Mouse (Mus musculus) cerebellum, adult 2 months (tissue): ENCODE data around the gene Nop16.

ENCODE experiments used
- CTCF ChIP-seq: fragments of 200-500 bp; IDR thresholded peaks from 2 replicates; pipeline ENCODE4 v1.5.1; 2011; ENCODE audit warnings: low read depth, mild to moderate bottlenecking, control low read depth, low read length, moderate library complexity, borderline replicate concordance; ENCODE audit not compliant: insufficient read depth
- POLR2A ChIP-seq: fragments of 200-500 bp; IDR thresholded peaks from 2 replicates; pipeline ENCODE4 v1.6.1; 2011; ENCODE audit warnings: low read length, control low read depth, borderline replicate concordance; ENCODE audit not compliant: insufficient read depth

- TF ChIP-seq CTCF = no peak
- no peak for TF ChIP-seq POLR2A
These were observed 7.8 kb downstream of the Nop16 start for GRCm38 (mm10) chr13:54582126-54582525.
